Mouse (Mus musculus) ovary, postnatal 10 days (tissue): ENCODE data around the gene Rnf135.
A peak's percentile ranks its signal among the peaks of the same experiment; 100 is the strongest.
"Not testable (repeated sequence)": the region's sequence is repeated elsewhere in the genome, so short reads cannot be mapped to it uniquely, and the experiment has no call there.

Experiments
- DNase-seq: peaks from one replicate; pipeline ENCODE4 v3.0.0; 2022; ENCODE audit warnings: low spot score

Rnf135 gene

GRCm38 (mm10) chr11:80183705-80184255, at the start of gene Rnf135:
TSS of gene Rnf135 (plus strand) at chr11:80183851.
- DNase-seq = peak; percentile 82

GRCm38 (mm10) chr11:80134744-80135143, 48.9 kb upstream of the Rnf135 start:
- DNase-seq = no peak

GRCm38 (mm10) chr11:80135954-80136683, 47.5 kb upstream of the Rnf135 start:
- no peak for DNase-seq

DNA sequence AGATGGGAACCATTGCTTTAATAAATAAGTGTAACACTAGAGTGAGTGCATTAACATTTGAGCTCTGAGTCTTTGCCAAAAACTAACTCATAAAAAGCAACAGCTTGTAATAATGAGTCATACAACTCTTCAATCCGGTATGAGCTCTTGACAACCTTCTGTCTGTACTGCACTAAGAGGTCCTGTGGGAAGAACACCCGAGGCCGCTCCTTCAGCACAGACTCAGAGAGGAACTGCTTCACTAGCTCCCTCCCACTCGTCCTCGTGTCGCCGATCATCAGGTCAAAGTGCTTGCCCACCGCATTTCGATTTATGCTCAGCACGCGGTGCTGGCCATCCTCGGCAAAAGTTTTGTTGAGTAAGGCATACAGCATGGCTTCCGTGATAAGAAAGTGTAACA, 46.9 kb upstream of the Rnf135 start:
- no peak for DNase-seq

DNA sequence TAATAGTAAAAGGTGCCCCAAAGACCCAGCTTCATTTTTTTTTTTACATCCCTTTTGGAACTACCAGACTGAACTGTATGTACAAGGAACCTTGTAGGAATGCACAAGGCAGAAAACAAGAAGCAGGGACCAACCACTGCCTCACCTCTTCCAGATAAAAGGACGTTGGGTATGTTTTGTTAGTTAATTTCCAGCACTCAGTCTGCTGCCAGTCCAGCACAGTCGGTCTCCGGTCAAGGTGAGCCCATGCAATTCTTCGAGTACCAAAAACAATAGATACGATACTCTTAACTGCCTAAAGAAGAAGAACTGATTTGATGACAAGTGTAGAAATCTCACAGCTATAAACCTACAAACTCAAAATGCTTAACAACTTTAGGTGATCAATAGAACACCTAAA, 45.9 kb upstream of the Rnf135 start:
- no peak for DNase-seq

- DNase-seq = peak; percentile 65
These were observed 41.7 kb upstream of the Rnf135 start, which contains the start of gene Tefm for GRCm38 (mm10) chr11:80141825-80142521. TSS of gene Tefm (minus strand) at chr11:80142175.

DNA sequence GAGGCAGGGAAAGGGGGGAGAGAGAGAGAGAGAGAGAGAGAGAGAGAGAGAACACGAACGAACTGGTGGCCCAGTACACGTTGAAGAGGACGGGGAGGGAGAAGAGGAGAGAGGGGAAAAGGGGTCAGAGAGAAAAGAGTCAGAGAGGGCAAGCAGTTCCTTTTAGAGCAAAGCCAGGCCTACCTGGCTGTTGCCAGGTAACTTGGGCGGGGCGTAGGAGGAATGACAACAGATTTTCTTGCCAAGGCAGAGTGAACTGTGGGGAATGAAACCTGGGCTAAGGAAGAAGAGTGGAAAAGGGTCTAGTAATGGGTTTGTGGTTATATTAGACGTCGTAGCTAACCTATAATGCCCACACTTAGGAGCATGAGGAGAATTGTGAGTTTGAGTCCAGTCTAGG, 40.8 kb upstream of the Rnf135 start:
- DNase-seq = no peak

GRCm38 (mm10) chr11:80145787-80146275, 37.8 kb upstream of the Rnf135 start:
- DNase-seq = no peak

- no peak for DNase-seq
These were observed 35.9 kb upstream of the Rnf135 start for GRCm38 (mm10) chr11:80147748-80148147.

DNA sequence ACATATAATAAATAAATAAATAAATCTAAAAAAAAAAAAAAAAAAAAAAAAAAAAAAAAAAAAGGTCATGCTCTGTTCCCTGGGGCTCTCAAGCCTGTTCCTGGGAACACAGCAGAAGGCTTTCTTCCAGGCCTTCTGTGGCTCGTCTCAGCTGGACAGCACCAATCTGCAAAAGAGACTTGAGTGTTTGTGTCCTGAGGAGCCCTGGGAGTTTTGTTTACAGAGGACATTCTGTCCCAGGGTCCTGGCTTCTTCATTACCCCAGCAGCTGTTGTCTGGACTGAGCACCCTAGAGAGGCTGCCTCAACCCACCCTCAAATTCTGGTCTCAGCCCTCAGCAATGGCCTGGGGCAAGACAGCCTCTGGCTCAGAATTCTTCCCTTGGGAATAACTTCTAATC, 35.3 kb upstream of the Rnf135 start:
- DNase-seq = no peak

DNA sequence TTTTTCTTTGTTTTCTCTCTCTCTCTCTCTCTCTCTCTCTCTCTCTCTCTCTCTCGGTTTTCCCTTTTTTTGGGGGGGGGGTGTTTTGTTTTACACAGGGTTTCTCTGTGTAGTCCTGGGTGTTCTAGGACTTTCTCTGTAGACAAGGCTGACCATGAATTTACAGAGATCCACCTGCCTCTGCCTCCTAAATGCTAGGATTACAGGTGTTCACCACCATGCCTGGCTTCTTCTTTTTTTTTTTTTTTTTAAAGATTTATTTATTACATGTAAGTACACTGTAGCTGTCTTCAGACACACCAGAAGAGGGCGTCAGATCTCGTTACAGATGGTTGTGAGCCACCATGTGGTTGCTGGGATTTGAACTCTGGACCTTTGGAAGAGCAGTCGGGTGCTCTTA, 34.7 kb upstream of the Rnf135 start:
- DNase-seq = not testable (repeated sequence)

- no peak for DNase-seq
These were observed 34.1 kb upstream of the Rnf135 start for GRCm38 (mm10) chr11:80149412-80150023.

DNA sequence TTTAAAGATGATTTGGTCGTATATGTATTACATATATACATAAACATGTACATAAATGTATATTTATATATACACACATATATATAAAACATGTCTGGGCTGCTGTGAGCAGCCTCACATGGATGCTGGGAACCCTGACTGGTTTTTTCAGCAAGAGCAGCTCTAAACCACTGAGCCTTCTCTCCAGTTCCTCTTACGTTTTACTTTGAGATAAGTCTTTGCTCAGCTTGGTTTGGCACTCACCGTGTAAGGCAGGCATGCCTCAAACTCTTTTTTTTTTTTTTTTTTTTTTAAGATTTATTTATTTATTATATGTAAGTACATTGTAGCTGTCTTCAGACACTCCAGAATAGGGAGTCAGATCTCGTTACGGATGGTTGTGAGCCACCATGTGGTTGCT, 33.1 kb upstream of the Rnf135 start:
- no peak for DNase-seq

DNA sequence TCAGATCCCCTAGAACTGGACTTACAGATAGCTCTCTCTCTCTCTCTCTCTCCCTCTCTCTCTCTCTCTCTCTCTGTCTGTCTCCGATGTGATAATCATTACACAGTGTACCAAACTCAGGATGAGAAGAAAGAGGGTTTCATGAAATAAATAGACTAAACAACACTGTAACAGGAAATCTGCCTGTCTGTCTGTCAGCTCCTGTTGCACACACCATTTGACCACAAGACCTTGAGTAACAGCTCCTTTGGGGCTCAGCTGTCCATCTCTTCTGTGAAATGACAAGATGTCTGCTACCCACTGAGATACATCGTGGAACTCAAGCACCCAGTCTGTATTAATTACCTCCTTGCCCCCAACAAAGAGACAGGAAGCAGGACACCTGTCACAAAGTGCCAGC, 32.1 kb upstream of the Rnf135 start:
- DNase-seq = no peak

DNA sequence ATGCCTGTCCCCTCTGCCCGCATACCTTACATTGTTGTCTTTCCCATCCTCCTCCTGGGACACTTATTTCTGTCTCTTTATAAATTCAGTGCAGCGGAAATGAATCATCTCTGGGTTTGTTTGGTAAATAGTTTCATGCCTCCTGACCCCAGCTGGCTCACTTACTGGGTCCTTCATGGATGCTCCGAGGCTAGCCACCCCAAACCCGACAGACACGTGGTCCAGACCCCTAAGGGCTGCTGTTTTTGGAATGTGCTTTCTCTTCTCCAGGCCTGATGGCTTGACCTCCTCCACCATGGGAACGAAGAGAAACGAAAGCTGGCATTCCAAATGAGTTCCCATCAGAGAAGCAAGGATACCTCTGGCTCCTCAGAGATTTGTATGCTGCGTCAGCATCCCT, 31.3 kb upstream of the Rnf135 start:
- DNase-seq = no peak

GRCm38 (mm10) chr11:80153857-80154495, 29.7 kb upstream of the Rnf135 start, which contains the start of gene Adap2:
TSS of gene Adap2 (plus strand) at chr11:80154105.
- DNase-seq = peak; percentile 61

DNA sequence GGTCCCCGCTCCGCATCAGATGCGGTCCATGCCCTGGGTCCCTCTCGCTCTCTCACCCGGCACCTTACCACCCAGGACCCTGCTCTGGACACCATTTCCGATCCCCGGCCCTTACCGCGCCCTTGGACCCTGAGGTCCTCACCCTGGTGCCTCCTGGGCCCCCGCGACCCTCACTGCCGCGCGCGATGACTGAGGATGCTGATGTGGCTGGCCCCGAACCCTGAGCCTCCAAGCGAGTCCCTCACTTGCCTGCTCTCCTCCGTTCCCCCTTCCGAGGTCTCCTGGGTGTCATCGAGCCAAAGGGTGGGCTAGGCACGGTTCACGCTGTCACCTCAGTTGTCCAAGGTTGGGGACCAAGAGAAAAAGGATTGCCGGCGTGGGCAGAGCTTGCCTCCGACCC, 29.1 kb upstream of the Rnf135 start:
- DNase-seq = no peak

GRCm38 (mm10) chr11:80155541-80155940, 28.1 kb upstream of the Rnf135 start:
- no peak for DNase-seq

GRCm38 (mm10) chr11:80155961-80156360, 27.7 kb upstream of the Rnf135 start:
- no peak for DNase-seq

DNA sequence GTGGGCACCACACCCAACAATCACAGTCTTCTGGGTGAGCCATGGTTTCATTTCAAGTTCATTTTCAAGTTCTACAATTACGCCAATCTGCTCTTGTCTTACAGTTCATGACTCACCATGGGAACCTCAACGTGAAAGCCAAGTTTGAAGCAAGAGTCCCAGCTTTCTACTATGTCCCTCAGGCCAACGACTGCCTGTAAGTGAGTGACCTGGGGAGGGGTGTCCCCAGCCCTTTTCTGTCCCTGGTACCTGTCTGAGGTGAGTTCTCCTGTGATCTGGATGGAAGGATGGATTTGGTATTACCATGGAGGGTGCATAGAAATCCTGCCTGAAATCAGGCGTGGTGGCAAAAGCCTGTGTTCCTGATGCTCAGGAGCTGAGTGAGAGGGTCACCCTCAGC, 26.8 kb upstream of the Rnf135 start:
- no peak for DNase-seq

DNA sequence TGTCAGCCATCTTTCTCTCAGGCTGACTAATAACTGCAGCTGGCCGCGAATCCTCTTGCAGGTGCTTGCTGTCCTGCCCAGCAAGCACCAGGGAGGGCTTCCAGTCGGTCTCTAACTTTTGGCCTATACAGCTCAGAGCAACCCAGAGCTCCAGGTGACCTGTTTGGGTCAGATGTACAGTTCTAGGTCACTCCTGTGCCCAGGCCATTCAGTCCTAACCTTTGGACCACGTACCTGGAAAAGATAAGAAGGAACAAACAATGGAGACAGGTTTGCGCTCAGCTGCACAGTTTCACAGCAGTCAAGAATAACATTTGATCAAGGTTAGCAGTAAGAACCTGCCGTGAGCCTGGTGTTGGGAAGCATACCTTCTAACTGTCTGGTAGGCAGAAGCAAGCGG, 24.6 kb upstream of the Rnf135 start:
- no peak for DNase-seq

DNA sequence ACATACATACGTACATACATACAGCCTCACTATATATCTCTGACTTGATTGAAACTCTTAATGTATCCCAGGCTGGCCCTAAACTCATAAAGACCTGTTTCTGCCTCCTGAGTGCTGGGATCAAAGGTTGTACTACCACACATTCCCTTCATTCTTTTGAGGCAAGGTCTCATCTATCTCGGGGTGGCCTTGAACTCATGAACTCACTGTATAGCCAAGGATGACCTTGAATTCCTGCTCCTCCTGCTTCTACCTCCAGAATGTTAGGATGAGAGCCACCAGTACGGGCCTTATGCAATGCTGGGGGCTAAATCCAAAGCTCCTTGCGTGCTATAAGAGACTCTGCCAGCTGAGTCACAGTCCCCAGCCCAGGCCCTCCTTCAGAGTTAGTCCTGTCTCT, 22.6 kb upstream of the Rnf135 start:
- DNase-seq = no peak
